Mouse (Mus musculus) lung, embryonic 15.5 days (tissue): ENCODE results near the gene Anapc11. TPM values are rescaled to one million over a fixed set of nuclear protein-coding genes. Genes with fewer than 3 reads are reported as not detected.

Experiments used
- ATAC-seq: fragments of 200-750 bp; cut with Nextera tagmentation; 2 replicates; pipeline ENCODE4 v1.8.0; 2017; ENCODE audit warnings: moderate number of reproducible peaks, borderline replicate concordance; ENCODE audit not compliant: low FRiP score, low TSS enrichment; ENCODE audit errors: extremely low read depth
- H3K27ac ChIP-seq: fragments of 300-500 bp; sonication (generic); 2 replicates; pipeline ENCODE4 v1.5.1; 2015; ENCODE audit warnings: moderate library complexity, mild to moderate bottlenecking, inconsistent platforms
- H3K27me3 ChIP-seq: fragments of 300-500 bp; sonication (generic); 2 replicates; pipeline ENCODE4 v1.6.1; 2015; ENCODE audit warnings: inconsistent platforms
- H3K36me3 ChIP-seq: fragments of 300-500 bp; sonication (generic); 2 replicates; pipeline ENCODE4 v1.6.1; 2015; ENCODE audit warnings: inconsistent platforms
- H3K4me1 ChIP-seq: fragments of 300-500 bp; sonication (generic); 2 replicates; pipeline ENCODE4 v1.6.1; 2015; ENCODE audit warnings: inconsistent platforms
- H3K4me2 ChIP-seq: fragments of 300-500 bp; sonication (generic); 2 replicates; pipeline ENCODE4 v1.6.1; 2015; ENCODE audit warnings: inconsistent platforms, mild to moderate bottlenecking, moderate library complexity
- H3K4me3 ChIP-seq: fragments of 300-500 bp; sonication (generic); 2 replicates; pipeline ENCODE4 v1.5.1; 2015; ENCODE audit warnings: mild to moderate bottlenecking, inconsistent platforms
- H3K9ac ChIP-seq: fragments of 300-500 bp; sonication (generic); 2 replicates; pipeline ENCODE4 v1.6.1; 2015; ENCODE audit warnings: inconsistent platforms
- H3K9me3 ChIP-seq: fragments of 300-500 bp; sonication (generic); 2 replicates; pipeline ENCODE4 v1.6.1; 2016; ENCODE audit warnings: inconsistent platforms
- WGBS: fragments of 180-500 bp; shearing (Covaris S2); methylation state at CpG from one replicate; pipeline ENCODE4 v1.1.7; 2015; 5-methylcytosine and 5-hydroxymethylcytosine counted together
- microRNA-seq: library from miRNA; unstranded; fragments of <30 nt; microRNA quantifications from one replicate; pipeline ENCODE4, GENCODE M21; 2016
- polyA plus RNA-seq: library from polyadenylated mRNA; unstranded; fragments of >200 nt; fragmentation: Nextera tagmentation; extraction: Ambion mirVana; gene quantifications from 2 replicates; pipeline ENCODE4 v1.2.1, GENCODE M21; 2015

Anapc11 gene
- polyA plus RNA-seq, 1 experiment from 2014 or later: 215 TPM

GRCm38 (mm10) chr11:120654741-120655140 is 56.5 kb downstream of the Anapc11 start:
- Histone ChIP-seq H3K36me3 (no peaks in the 10 kb centered on the region), H3K27me3 (peaks cover 48% of the 10 kb centered on the region), H3K9ac (no peak overlapping the region), H3K9me3 (no peaks in the 10 kb centered on the region), H3K4me1 (peaks cover 3% of the 10 kb centered on the region), H3K27ac (no peak overlapping the region), H3K4me3 (no peak overlapping the region), H3K4me2 (no peak overlapping the region)
- ATAC-seq: no peak
- 72% methylated on average over 3 of the region's 3 CpGs for WGBS

GRCm38 (mm10) chr11:120657301-120657700 is 59.1 kb downstream of the Anapc11 start:
- Histone ChIP-seq H3K9ac (no peak overlapping the region), H3K36me3 (no peaks in the 10 kb centered on the region), H3K9me3 (no peaks in the 10 kb centered on the region), H3K27me3 (peaks cover 66% of the 10 kb centered on the region), H3K27ac (no peak overlapping the region), H3K4me3 (no peak overlapping the region), H3K4me2 (no peak overlapping the region), H3K4me1 (peaks cover 18% of the 10 kb centered on the region)
- no peak for ATAC-seq
- WGBS: 80% methylated on average over 4 of the region's 4 CpGs

Small RNAs within 50 kb of the gene (microRNA-seq; reads per million reads assigned to microRNA genes)
- 1.7 reads per million for gene Mir6936

Other genes starting within 250 kb of the Anapc11 start
- gene Actg1, start 249.9 kb upstream of the Anapc11 start, polyA plus RNA-seq: 2,618 and 2,638 TPM in 2 replicates
- 0.38 and 0.56 TPM in 2 replicates for gene Fscn2, start 236.9 kb upstream of the Anapc11 start, polyA plus RNA-seq
- 36.9 and 37.4 TPM in 2 replicates for gene Faap100, start 219.7 kb upstream of the Anapc11 start, polyA plus RNA-seq
- gene Nploc4, start 160.7 kb upstream of the Anapc11 start, polyA plus RNA-seq: 32.5 and 34.5 TPM in 2 replicates
- gene Tspan10, start 155.8 kb upstream of the Anapc11 start, polyA plus RNA-seq: not detected in 2 replicates
- gene Pde6g, start 144.9 kb upstream of the Anapc11 start, polyA plus RNA-seq: 0.25 and 0.31 TPM in 2 replicates
- 12.7 and 13.0 TPM in 2 replicates for gene Oxld1, start 140.4 kb upstream of the Anapc11 start, polyA plus RNA-seq
- 31.2 and 35.5 TPM in 2 replicates for gene Ccdc137, start 140.3 kb upstream of the Anapc11 start, polyA plus RNA-seq
- 43.8 and 44.6 TPM in 2 replicates for gene Arl16, start 130.8 kb upstream of the Anapc11 start, polyA plus RNA-seq
- 125 and 133 TPM in 2 replicates for gene Mrpl12, start 113.8 kb upstream of the Anapc11 start, polyA plus RNA-seq
- 67.5 and 70.9 TPM in 2 replicates for gene Slc25a10, start 106.6 kb upstream of the Anapc11 start, polyA plus RNA-seq
- 0.91 and 1.1 TPM in 2 replicates for gene Gcgr, start 67.7 kb upstream of the Anapc11 start, polyA plus RNA-seq
- 205 and 209 TPM in 2 replicates for gene Mcrip1, start 48.7 kb upstream of the Anapc11 start, polyA plus RNA-seq
- 0.65 and 1.7 TPM in 2 replicates for gene Ppp1r27, start 47.3 kb upstream of the Anapc11 start, polyA plus RNA-seq
- gene P4hb, start 25.2 kb upstream of the Anapc11 start, polyA plus RNA-seq: 847 and 883 TPM in 2 replicates
- gene Arhgdia, start 16.8 kb upstream of the Anapc11 start, polyA plus RNA-seq: 697 and 699 TPM in 2 replicates
- 511 and 543 TPM in 2 replicates for gene Alyref, start 56 bp upstream of the Anapc11 start, polyA plus RNA-seq
- 0.78 and 1.4 TPM in 2 replicates for gene Npb, start 10.1 kb downstream of the Anapc11 start, polyA plus RNA-seq
- gene Pcyt2, start 19.5 kb downstream of the Anapc11 start, polyA plus RNA-seq: 103 and 126 TPM in 2 replicates
- 32.6 and 34.3 TPM in 2 replicates for gene Sirt7, start 26.8 kb downstream of the Anapc11 start, polyA plus RNA-seq
- gene Mafg, start 35.2 kb downstream of the Anapc11 start, polyA plus RNA-seq: 23.3 and 24.5 TPM in 2 replicates
- 25.4 and 27.2 TPM in 2 replicates for gene Pycr1, start 45.3 kb downstream of the Anapc11 start, polyA plus RNA-seq
- 0.55 and 1.3 TPM in 2 replicates for gene Myadml2, start 49.7 kb downstream of the Anapc11 start, polyA plus RNA-seq
- gene Notum, start 62.8 kb downstream of the Anapc11 start, polyA plus RNA-seq: 4.1 and 4.3 TPM in 2 replicates
- gene Aspscr1, start 74.6 kb downstream of the Anapc11 start, polyA plus RNA-seq: 138 and 143 TPM in 2 replicates
- 160 and 167 TPM in 2 replicates for gene Cenpx, start 115.3 kb downstream of the Anapc11 start, polyA plus RNA-seq
- 57.9 and 59.9 TPM in 2 replicates for gene Lrrc45, start 115.5 kb downstream of the Anapc11 start, polyA plus RNA-seq
- gene Rac3, start 123.0 kb downstream of the Anapc11 start, polyA plus RNA-seq: 54.9 and 60.5 TPM in 2 replicates
- gene Dcxr, start 128.9 kb downstream of the Anapc11 start, polyA plus RNA-seq: 45.1 and 55.1 TPM in 2 replicates
- 102 and 103 TPM in 2 replicates for gene Cbr2, start 133.7 kb downstream of the Anapc11 start, polyA plus RNA-seq
- gene Hmga1b, start 164.4 kb downstream of the Anapc11 start, polyA plus RNA-seq: 3.9 and 4.8 TPM in 2 replicates
- 35.4 and 38.3 TPM in 2 replicates for gene Rfng, start 185.8 kb downstream of the Anapc11 start, polyA plus RNA-seq
- 205 and 213 TPM in 2 replicates for gene Gps1, start 185.9 kb downstream of the Anapc11 start, polyA plus RNA-seq
- 84.3 and 90.4 TPM in 2 replicates for gene Dus1l, start 198.0 kb downstream of the Anapc11 start, polyA plus RNA-seq
- 49.0 and 53.2 TPM in 2 replicates for gene Fasn, start 226.1 kb downstream of the Anapc11 start, polyA plus RNA-seq